Mouse (Mus musculus) heart, adult 18-20 months (tissue): ENCODE measurements around the gene Scfd2. TPM values are rescaled to one million over a fixed set of nuclear protein-coding genes. Genes with fewer than 3 reads are reported as not detected.

Source experiments
- DNase-seq, 2 experiments: peaks; one replicate each; pipeline ENCODE4 v3.0.0; 2021 to 2022; ENCODE audit warnings: mixed read lengths in 1 of 2
- long read RNA-seq, 2 experiments: library from polyadenylated mRNA; stranded (forward); transcript quantifications; one replicate each; pipeline ENCODE4 v2.0.0; 2021
- total RNA-seq, 2 experiments: library from RNA; stranded (reverse); gene quantifications; 2 replicates each; pipeline ENCODE4 v1.2.3; 2021

The Scfd2 gene
- 10 to 100 TPM; 11.7 to 13.8 TPM for total RNA-seq
- long read RNA-seq, experiment 1, transcript Scfd2-201 (9 exons, 3,672 nt) = major isoform, 7 of 10 reads
- long read RNA-seq, experiment 1, partial matches to known transcripts = 0 of 10 reads
- long read RNA-seq, experiment 1, other reads (novel, unspliced or antisense) = 1 of 10 reads
- long read RNA-seq, experiment 2, partial matches to known transcripts = 0 of 7 reads
- long read RNA-seq, experiment 2, other reads (novel, unspliced or antisense) = 2 of 7 reads

DNA sequence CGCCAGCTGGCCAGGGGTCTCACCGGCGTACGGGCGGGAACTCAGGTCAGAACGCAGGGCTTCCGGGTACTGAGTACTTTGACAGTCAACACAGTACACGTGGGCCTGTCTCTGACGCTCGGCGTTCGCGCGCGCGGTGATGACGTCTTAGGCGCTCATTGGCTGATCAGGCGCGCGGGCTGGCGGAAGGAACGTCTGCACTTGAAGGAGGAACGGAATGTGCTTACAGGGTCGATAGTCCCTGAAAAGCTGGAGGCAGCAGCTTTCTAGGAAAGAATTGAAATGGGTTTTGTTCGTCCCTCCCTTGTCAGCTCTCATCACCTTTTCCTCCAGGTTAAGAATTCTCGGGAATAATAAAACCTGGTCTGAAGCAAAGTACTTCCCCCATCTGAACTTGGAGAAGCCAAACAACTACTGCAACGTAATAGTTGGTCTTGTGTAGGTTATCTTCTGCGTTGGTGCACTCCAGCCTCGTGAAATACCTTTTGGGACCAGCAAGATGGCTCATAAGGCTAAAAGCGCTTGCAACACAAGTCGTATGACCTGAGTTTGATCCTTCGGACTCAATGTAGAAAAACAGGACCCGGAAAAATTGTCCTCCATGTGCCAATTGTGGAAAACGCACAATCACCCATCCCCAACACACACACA is at the start of gene Scfd2:
Gene Scfd2, minus strand, starts transcription at position 130 of the 651 bp plus-strand sequence.
- peak; percentile 97 to 99 for DNase-seq

DNA sequence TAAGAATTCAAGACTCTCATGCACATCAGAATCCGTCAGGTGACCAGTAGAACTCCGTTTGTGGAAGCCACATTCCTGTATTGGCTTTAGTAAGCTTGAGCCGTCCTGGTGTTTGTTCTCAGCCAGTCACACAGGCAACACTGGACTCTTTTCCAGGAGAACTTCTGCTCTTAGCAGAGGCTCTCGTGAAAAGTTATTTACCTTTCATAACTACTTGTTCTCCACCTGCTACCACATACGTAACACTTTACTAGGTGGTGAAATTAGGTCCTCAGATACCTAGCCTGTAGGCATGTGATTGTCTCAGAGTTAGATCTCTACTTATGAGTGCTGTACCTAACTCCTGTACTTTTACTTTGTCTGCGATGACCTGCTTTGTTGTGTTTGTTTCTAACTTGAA is 40.2 kb upstream of the Scfd2 start:
- no peak for DNase-seq

GRCm38 (mm10) chr5:74561151-74561550 is 29.6 kb upstream of the Scfd2 start:
- DNase-seq = peak; percentile 13 to 20

DNA sequence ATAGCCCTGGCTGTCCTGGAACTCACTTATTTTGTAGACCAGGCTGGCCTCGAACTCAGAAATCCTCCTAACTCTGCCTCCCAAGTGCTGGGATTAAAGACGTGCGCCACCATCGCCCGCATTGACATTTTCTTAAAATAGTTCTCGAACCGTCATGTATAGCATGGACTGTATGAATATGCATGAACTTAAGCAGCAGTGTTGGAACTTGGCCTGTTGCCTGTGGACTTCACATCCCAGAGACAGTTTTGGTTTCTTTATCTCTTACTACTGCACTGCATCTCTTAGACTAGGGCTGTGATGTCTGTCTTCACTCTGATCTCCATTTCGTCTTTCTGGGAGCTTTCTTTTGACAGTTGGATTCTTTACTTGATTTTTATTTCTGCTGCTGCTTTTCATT is 18.0 kb upstream of the Scfd2 start:
- DNase-seq = no peak

DNA sequence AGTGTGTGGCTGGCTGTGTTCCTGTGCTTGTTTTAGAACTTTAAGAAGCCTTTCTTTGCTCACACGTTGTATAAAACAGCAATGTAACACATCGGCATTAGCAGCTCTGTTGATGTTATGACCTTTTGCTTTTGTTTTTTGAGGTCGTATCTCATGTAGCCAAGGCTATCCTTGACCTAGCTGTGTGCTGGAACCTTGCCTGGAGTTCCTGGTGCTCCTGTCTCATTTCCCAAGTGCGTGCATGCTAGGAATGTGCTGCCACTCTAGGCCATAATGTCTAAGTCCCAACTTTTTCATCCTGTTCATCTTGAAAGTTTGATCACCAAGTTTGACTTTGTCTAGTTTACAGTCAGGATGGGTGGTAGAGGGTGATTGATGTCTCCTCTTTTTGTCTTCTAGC is 14.0 kb upstream of the Scfd2 start:
- DNase-seq = no peak

GRCm38 (mm10) chr5:74536180-74536947 is 4.8 kb upstream of the Scfd2 start:
- no peak for DNase-seq

GRCm38 (mm10) chr5:74535240-74536021 is 3.9 kb upstream of the Scfd2 start, which contains the start of gene Fip1l1:
Fip1l1 (plus strand) TSS chr5:74535449.
- peak; percentile 92 to 93 for DNase-seq

DNA sequence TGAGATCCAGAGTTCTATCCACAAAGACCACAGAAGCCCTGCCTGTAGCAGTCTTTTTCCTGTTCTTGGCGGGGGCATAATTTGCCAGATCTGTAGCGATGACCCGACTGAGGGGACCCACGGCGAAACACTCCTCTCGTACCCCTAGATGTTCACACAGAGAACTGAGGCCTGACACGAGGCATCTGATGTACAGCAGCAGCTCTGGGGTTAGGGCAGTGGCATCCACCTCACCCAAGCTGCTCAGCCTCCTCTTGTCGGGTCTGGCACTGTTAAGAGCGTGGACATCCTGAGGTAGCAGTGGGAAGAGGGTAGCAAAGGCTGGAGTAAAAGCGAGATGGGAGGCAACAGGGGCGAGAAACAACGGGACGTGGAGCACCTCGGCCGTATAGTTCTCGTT is 774 bp downstream of the Scfd2 start:
- no peak for DNase-seq

DNA sequence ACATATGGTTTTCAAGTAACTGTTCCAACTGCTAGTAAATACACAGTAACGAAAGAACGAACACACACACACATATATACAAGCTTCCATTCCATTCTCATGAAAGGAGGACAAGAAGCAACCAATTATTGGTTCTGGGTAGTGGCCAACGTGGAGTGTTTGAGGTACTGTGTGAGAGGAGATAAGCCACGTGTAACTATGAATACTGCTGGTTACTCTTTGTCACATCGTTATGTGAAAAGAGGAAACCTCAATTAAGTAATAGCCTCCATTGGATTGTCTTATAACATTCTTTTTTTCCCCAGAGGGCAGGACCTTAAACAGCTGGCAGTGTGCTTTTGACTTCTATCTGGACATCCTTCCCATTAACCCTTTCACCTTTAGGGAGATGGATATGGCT is 4.5 kb downstream of the Scfd2 start:
- no peak for DNase-seq

GRCm38 (mm10) chr5:74511686-74512085 is 19.9 kb downstream of the Scfd2 start:
- no peak for DNase-seq

DNA sequence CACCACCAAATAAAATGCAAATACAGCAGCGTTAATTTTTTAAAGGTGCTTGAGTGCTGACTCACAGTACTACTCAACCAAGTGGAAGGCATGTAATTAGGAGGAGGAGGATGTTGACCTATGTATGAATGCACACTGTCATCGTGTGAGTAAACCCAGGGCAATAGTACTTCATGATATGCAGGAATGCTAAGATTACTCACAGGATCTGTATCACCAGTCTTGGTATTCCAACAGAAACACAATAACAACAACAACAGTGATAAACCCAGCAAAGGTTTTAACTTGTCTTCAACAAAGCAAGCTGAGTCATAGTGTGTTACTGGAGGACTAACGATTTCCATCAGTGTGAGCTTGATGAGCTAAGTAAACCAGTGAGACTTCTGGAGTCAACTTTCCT is 38.9 kb downstream of the Scfd2 start:
- no peak for DNase-seq

GRCm38 (mm10) chr5:74484646-74485045 is 46.9 kb downstream of the Scfd2 start:
- DNase-seq = no peak

- DNase-seq = no peak
These were observed 48.9 kb downstream of the Scfd2 start for GRCm38 (mm10) chr5:74482633-74483032.

DNA sequence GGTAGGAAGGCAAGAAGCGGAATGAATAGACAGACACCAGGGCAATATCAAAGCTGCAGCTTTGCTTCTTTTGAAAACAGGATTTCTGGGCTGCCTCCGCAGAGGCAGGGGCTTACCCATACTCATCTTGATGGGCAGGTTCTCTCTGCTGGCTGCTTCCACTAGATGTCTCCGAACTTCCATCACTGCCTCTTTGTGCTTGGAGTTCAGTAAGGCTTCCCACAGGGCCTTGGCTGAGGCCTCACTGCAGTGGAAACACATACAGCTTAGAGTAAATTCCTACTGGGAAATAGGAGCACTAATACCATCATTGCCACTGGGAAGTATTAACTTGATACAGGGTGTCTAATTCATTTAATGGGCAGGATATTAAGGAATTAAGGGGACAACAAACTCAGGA is 49.5 kb downstream of the Scfd2 start:
- no peak for DNase-seq

DNA sequence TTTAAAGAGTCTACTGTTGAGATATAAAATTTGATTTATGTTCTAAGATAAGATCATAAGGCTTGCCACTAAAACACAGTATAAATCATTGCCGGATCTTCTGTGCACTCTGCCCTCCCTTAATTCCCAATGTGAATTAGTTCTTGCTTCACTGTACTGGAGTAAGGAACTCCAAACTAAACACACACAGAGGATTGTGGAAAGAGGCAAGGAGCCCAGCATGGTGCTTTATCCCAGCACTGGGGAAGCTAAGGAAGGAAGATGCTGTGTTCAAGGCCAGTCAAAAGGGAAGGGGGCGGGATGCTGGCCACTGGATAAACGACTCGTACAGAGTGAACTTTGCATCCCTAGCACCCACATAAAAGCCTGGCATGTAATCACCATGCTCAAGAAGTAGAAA is 51.1 kb downstream of the Scfd2 start:
- no peak for DNase-seq

GRCm38 (mm10) chr5:74479947-74480346 is 51.6 kb downstream of the Scfd2 start:
- no peak for DNase-seq

DNA sequence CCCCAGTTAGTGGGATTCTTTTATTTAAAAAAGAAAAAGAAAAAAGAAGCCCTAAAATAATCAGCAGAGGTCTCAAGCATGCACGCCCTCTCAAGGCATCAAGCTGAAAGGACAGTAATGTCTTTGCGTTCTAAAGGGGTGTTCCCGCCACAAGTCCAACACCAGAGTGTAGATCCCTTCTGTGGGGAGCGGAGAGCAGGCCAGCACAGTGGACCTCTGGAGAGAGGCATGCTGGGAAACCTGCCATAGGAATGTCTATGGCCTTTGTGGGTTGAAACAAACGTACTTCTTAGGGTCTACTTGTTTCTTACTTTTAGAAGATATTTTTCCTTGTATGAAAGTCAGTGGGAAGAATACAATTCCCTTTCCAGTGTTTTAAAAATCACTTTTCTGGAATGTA is 52.4 kb downstream of the Scfd2 start:
- DNase-seq = no peak

- no peak for DNase-seq
These were observed 55.0 kb downstream of the Scfd2 start for GRCm38 (mm10) chr5:74476551-74476950.

- DNase-seq = no peak
These were observed 58.4 kb downstream of the Scfd2 start for GRCm38 (mm10) chr5:74473117-74473516.

GRCm38 (mm10) chr5:74470819-74471218 is 60.7 kb downstream of the Scfd2 start:
- DNase-seq = no peak

DNA sequence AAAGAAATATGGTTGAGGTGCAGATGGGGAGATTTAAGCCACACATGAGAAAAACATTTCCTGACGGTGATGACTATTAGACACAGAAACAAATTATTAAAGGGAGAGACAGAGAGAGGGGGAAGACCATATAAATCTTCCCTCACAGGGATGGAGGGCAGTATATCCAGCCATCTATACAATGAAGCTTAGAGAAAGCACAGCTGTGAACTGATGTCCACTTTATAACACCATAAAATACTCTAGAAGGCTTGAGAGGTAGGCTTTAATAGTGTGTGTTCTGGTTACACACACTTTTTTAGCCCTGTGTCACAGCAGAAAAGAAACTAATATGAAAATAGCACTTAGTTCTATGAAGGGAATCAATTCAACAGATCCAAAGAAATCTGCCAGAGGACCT is 61.9 kb downstream of the Scfd2 start:
- DNase-seq = no peak

GRCm38 (mm10) chr5:74467753-74468152 is 63.8 kb downstream of the Scfd2 start:
- no peak for DNase-seq

- DNase-seq = no peak
These were observed 74.8 kb downstream of the Scfd2 start for GRCm38 (mm10) chr5:74456759-74457158.
